11 mouse cellular contexts compared by ENCODE assay signal in genomic region chr5:12557889-12558288, GRCm38 (mm10).
DNase-seq lines count a peak whose midpoint lies in the region; ATAC-seq and TF ChIP-seq lines count a peak whose summit lies in the region.
"Had no signal": no experiment of that assay in that cellular context is flagged by ENCODE, and none has a peak within 500 bp of the region (broad histone marks: within the 10 kb centered on the region; RNA-seq: fewer than 3 reads in every experiment).

No protein-coding gene starts in this region.

- H3K27me3 ChIP-seq in kidney, postnatal 0 days (ENCODE audit: insufficient read depth, low read length): no peaks in the 10 kb centered on the region
- H3K27me3 ChIP-seq in kidney, embryonic 16.5 days (ENCODE audit: insufficient read depth, low read length): no peaks in the 10 kb centered on the region
- H3K27me3 ChIP-seq: heart, embryonic 13.5 days; lung, embryonic 15.5 days had no signal

- peak; percentile 74 for TF ChIP-seq CTCF in kidney, postnatal 0 days (IDR thresholded peaks at IDR 0.05; ENCODE audit: low read depth)

- WGBS in kidney, postnatal 0 days: 47% methylated on average over 2 of the region's 2 CpGs
- 45% methylated on average over 2 of the region's 2 CpGs for WGBS in kidney, embryonic 16.5 days

- H3K4me1 ChIP-seq in kidney, postnatal 0 days (replicated peaks; ENCODE audit: insufficient read depth, low read length): no peaks in the 10 kb centered on the region
- H3K4me1 ChIP-seq in kidney, embryonic 16.5 days (ENCODE audit: insufficient read depth, low read length): no peaks in the 10 kb centered on the region
- H3K4me1 ChIP-seq: heart, embryonic 13.5 days; lung, embryonic 15.5 days had no signal

- no peak overlapping the region for H3K9ac ChIP-seq in kidney, postnatal 0 days (ENCODE audit: low read depth, low read length)
- H3K9ac ChIP-seq in kidney, embryonic 16.5 days (replicated peaks; ENCODE audit: low read length): no peak overlapping the region
- H3K9ac ChIP-seq: heart, embryonic 13.5 days; lung, embryonic 15.5 days had no signal

- ATAC-seq in kidney, postnatal 0 days (replicated peaks; ENCODE audit: low FRiP score, low read depth): no peak
- no peak for ATAC-seq in kidney, embryonic 16.5 days (ENCODE audit: low FRiP score, low TSS enrichment)

- H3K36me3 ChIP-seq in kidney, postnatal 0 days (ENCODE audit: insufficient read depth, low read length): no peaks in the 10 kb centered on the region
- no peaks in the 10 kb centered on the region for H3K36me3 ChIP-seq in kidney, embryonic 16.5 days (ENCODE audit: insufficient read depth, low read length)
- H3K36me3 ChIP-seq: heart, embryonic 13.5 days; lung, embryonic 15.5 days had no signal

- peak; percentile 30 to 31 for DNase-seq in cerebellum, postnatal 14 days
- DNase-seq in cerebellum, adult 9-10 months: no peak
- DNase-seq in kidney, postnatal 0 days (ENCODE audit: low spot score): peak; percentile 68
- DNase-seq in A20 (ENCODE audit: low read depth, low spot score): peak; percentile 44
- DNase-seq in embryo, embryonic 10.5 days (ENCODE audit: low spot score): peak; percentile 65
- no peak for DNase-seq in right cerebral cortex, adult 18-20 months
- DNase-seq in heart, postnatal 25 days (ENCODE audit: low spot score): no peak
- DNase-seq: layer of hippocampus, adult 9-11 months had no signal

- H3K4me2 ChIP-seq in kidney, postnatal 0 days (ENCODE audit: low read length): no peak overlapping the region
- no peak overlapping the region for H3K4me2 ChIP-seq in kidney, embryonic 16.5 days (replicated peaks; ENCODE audit: low read depth, low read length)
- H3K4me2 ChIP-seq: heart, embryonic 13.5 days; lung, embryonic 15.5 days had no signal

- H3K4me3 ChIP-seq in kidney, postnatal 0 days (replicated peaks; ENCODE audit: low read depth, low read length): no peak overlapping the region
- H3K4me3 ChIP-seq in kidney, embryonic 16.5 days (ENCODE audit: low read length): no peak overlapping the region
- H3K4me3 ChIP-seq: heart, embryonic 13.5 days; lung, embryonic 15.5 days had no signal

- intact Hi-C loops in heart, postnatal 25 days (cut with DNase I): loop anchor here (5.0 kb wide), 1 partner anchor 526 kb away; no protein-coding TSS in a partner anchor

- H3K9me3 ChIP-seq in kidney, postnatal 0 days (replicated peaks; ENCODE audit: low read length): no peaks in the 10 kb centered on the region
- H3K9me3 ChIP-seq in kidney, embryonic 16.5 days (ENCODE audit: low read length): no peaks in the 10 kb centered on the region
- H3K9me3 ChIP-seq: heart, embryonic 13.5 days; lung, embryonic 15.5 days had no signal

- no peak overlapping the region for H3K27ac ChIP-seq in kidney, postnatal 0 days
- H3K27ac ChIP-seq in kidney, embryonic 16.5 days (ENCODE audit: low read length): no peak overlapping the region
- H3K27ac ChIP-seq: heart, embryonic 13.5 days; lung, embryonic 15.5 days had no signal

Comparison
In these comparisons a context has a peak if more than half of its experiments do, and no peak if none do; other contexts are left out.
1. DNase-seq: peak in cerebellum, postnatal 14 days (2 of 2), kidney, postnatal 0 days (single experiment), A20 (single experiment) and embryo, embryonic 10.5 days (single experiment); none in cerebellum, adult 9-10 months (single experiment), right cerebral cortex, adult 18-20 months (single experiment) and heart, postnatal 25 days (single experiment).